Mouse (Mus musculus): ENCODE data around the gene Gm10720. TPM values are rescaled to one million over a fixed set of nuclear protein-coding genes. Genes with fewer than 3 reads are reported as not detected.

Gene Gm10720
- polyA plus RNA-seq, 2 experiments, result not detected

Small RNAs within 50 kb of the gene (microRNA-seq; reads per million reads assigned to microRNA genes)
- not detected for gene Mir101c

Other genes with a start within 250 kb of the Gm10720 start
- not detected in 2 replicates for gene Gm10722, start 14.7 kb upstream of the Gm10720 start, polyA plus RNA-seq (2012; rRNA removed)
- not detected in 2 replicates for gene Gm10722, start 14.7 kb upstream of the Gm10720 start, polyA plus RNA-seq (2014; fragmentation: Nextera tagmentation; extraction: Ambion mirVana)
- gene Gm11168, start 12.3 kb upstream of the Gm10720 start, polyA plus RNA-seq (2012; rRNA removed), result not detected in 2 replicates
- not detected in 2 replicates for gene Gm11168, start 12.3 kb upstream of the Gm10720 start, polyA plus RNA-seq (2014; fragmentation: Nextera tagmentation; extraction: Ambion mirVana)
- not detected in 2 replicates for gene Gm10721, start 2.5 kb upstream of the Gm10720 start, polyA plus RNA-seq (2012; rRNA removed)
- not detected in 2 replicates for gene Gm10721, start 2.5 kb upstream of the Gm10720 start, polyA plus RNA-seq (2014; fragmentation: Nextera tagmentation; extraction: Ambion mirVana)
- gene Gm10719, start 1.8 kb downstream of the Gm10720 start, polyA plus RNA-seq (2012; rRNA removed), result not detected in 2 replicates
- not detected in 2 replicates for gene Gm10719, start 1.8 kb downstream of the Gm10720 start, polyA plus RNA-seq (2014; fragmentation: Nextera tagmentation; extraction: Ambion mirVana)
- gene Gm10718, start 7.9 kb downstream of the Gm10720 start, polyA plus RNA-seq (2012; rRNA removed), result not detected in 2 replicates
- gene Gm10718, start 7.9 kb downstream of the Gm10720 start, polyA plus RNA-seq (2014; fragmentation: Nextera tagmentation; extraction: Ambion mirVana), result not detected in 2 replicates
- gene Gm10717, start 9.8 kb downstream of the Gm10720 start, polyA plus RNA-seq (2012; rRNA removed), result not detected in 2 replicates
- not detected in 2 replicates for gene Gm10717, start 9.8 kb downstream of the Gm10720 start, polyA plus RNA-seq (2014; fragmentation: Nextera tagmentation; extraction: Ambion mirVana)
- gene Gm17535, start 18.9 kb downstream of the Gm10720 start, polyA plus RNA-seq (2012; rRNA removed), result not detected in 2 replicates
- gene Gm17535, start 18.9 kb downstream of the Gm10720 start, polyA plus RNA-seq (2014; fragmentation: Nextera tagmentation; extraction: Ambion mirVana), result not detected in 2 replicates
- gene Gm10715, start 21.2 kb downstream of the Gm10720 start, polyA plus RNA-seq (2012; rRNA removed), result not detected in 2 replicates
- not detected in 2 replicates for gene Gm10715, start 21.2 kb downstream of the Gm10720 start, polyA plus RNA-seq (2014; fragmentation: Nextera tagmentation; extraction: Ambion mirVana)

All from liver, embryonic 14.5 days (tissue).